ENCODE assay signal across 8 mouse cellular contexts in the genomic region with DNA sequence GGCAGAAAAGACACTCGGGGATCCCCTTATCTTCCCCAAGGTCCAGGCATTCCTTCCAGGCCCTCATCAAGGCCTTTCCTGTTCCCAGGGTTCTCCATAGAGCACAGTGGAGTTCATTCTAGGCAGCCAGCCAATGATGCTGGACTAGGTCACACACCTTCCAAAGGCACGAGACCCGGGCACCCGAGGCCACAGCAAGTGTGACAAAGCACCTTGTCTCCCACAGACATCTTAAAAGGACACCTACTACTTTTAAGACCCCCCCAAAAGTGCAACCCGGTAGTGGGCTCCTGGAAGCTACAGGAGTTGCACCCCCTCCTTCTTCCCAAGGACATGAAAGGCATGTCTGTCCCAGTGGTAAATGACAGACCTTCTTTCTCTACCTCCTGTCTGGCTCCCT. TPM values are rescaled to one million over a fixed set of nuclear protein-coding genes. Genes with fewer than 3 reads are reported as not detected.
DNase-seq lines count a peak whose midpoint lies in the region; ATAC-seq and TF ChIP-seq lines count a peak whose summit lies in the region.

No protein-coding gene starts in this region.

- peak overlapping the region; percentile 68 for H3K4me2 ChIP-seq in lung, embryonic 14.5 days
- H3K4me2 ChIP-seq in forebrain, embryonic 13.5 days: peak overlapping the region; percentile 70
- peak overlapping the region; percentile 62 for H3K4me2 ChIP-seq in midbrain, postnatal 0 days (ENCODE audit: low read depth, low read length, poor library complexity, severe bottlenecking)

- H3K9ac ChIP-seq in lung, embryonic 14.5 days: peak overlapping the region; percentile 62
- H3K9ac ChIP-seq in forebrain, embryonic 13.5 days: peak overlapping the region; percentile 75
- peak overlapping the region; percentile 65 for H3K9ac ChIP-seq in midbrain, postnatal 0 days (replicated peaks; ENCODE audit: low read length, poor library complexity, severe bottlenecking)

- TF ChIP-seq POLR2A in kidney, adult 2 months (IDR thresholded peaks at IDR 0.05; ENCODE audit: low read depth, low read length): no peak

- no peaks in the 10 kb centered on the region; the same call in 1 of the 2 replicates for H3K27me3 ChIP-seq in lung, embryonic 14.5 days (ENCODE audit: insufficient read depth, low read length)
- H3K27me3 ChIP-seq in forebrain, embryonic 13.5 days: peaks cover 7% of the 10 kb centered on the region; the same call in 1 of the 2 replicates
- H3K27me3 ChIP-seq in kidney, adult 2 months (replicated peaks; ENCODE audit: control insufficient read depth, insufficient read depth, low read length): no peaks in the 10 kb centered on the region
- no peaks in the 10 kb centered on the region for H3K27me3 ChIP-seq in midbrain, postnatal 0 days (ENCODE audit: insufficient read depth, low read length)

- no peak overlapping the region for H3K27ac ChIP-seq in lung, embryonic 14.5 days (ENCODE audit: low read depth)
- no peak overlapping the region for H3K27ac ChIP-seq in forebrain, embryonic 13.5 days
- peak overlapping the region; percentile 86 for H3K27ac ChIP-seq in kidney, adult 2 months (ENCODE audit: insufficient read depth, low read depth, low read length)
- H3K27ac ChIP-seq in midbrain, postnatal 0 days (ENCODE audit: low read depth, low read length): no peak overlapping the region

- H3K4me1 ChIP-seq in lung, embryonic 14.5 days (ENCODE audit: insufficient read depth): no peaks in the 10 kb centered on the region
- H3K4me1 ChIP-seq in forebrain, embryonic 13.5 days: peaks cover 12% of the 10 kb centered on the region
- H3K4me1 ChIP-seq in kidney, adult 2 months (ENCODE audit: control insufficient read depth, insufficient read depth, low read length): 0 out of 2 replicates have a peak, but pooled peaks cover 3% of the 10 kb centered on the region
- no peaks in the 10 kb centered on the region for H3K4me1 ChIP-seq in midbrain, postnatal 0 days (ENCODE audit: insufficient read depth, low read length)

- H3K9me3 ChIP-seq in lung, embryonic 14.5 days (ENCODE audit: low read depth, low read length): no peaks in the 10 kb centered on the region
- H3K9me3 ChIP-seq in forebrain, embryonic 13.5 days (replicated peaks): no peaks in the 10 kb centered on the region
- no peaks in the 10 kb centered on the region for H3K9me3 ChIP-seq in midbrain, postnatal 0 days (ENCODE audit: low read length)

- no peak for ATAC-seq in lung, embryonic 14.5 days (ENCODE audit: insufficient read depth)
- no peak for ATAC-seq in forebrain, embryonic 13.5 days
- ATAC-seq in midbrain, postnatal 0 days (ENCODE audit: low FRiP score): no peak

- H3K4me3 ChIP-seq in lung, embryonic 14.5 days (ENCODE audit: low read depth, low read length): peak overlapping the region; percentile 55
- peak overlapping the region; percentile 56 for H3K4me3 ChIP-seq in forebrain, embryonic 13.5 days
- peak overlapping the region; percentile 65 for H3K4me3 ChIP-seq in kidney, adult 2 months (ENCODE audit: insufficient read depth, low read depth, low read length)
- peak overlapping the region; percentile 57 for H3K4me3 ChIP-seq in midbrain, postnatal 0 days (ENCODE audit: low read depth, low read length)

- DNase-seq in lung, embryonic 14.5 days: peak; percentile 42
- DNase-seq in lung, postnatal 4 days: no peak
- peak; percentile 76 for DNase-seq in kidney, adult 2 months
- DNase-seq in midbrain, postnatal 0 days (ENCODE audit: low spot score): no peak
- no peak for DNase-seq in left cerebral cortex, adult 9 months (ENCODE audit: low spot score in 2 of 2)
- DNase-seq in right cerebral cortex, postnatal 4 days: no peak
- no peak for DNase-seq in layer of hippocampus, adult 18-20 months (ENCODE audit: low spot score in 2 of 2)

- 33% methylated on average over 5 of the region's 5 CpGs for WGBS in lung, embryonic 14.5 days
- WGBS in forebrain, embryonic 13.5 days: 18% methylated on average over 5 of the region's 5 CpGs
- WGBS in kidney, adult 2 months: 9% methylated on average over 5 of the region's 5 CpGs
- WGBS in midbrain, postnatal 0 days: 29% methylated on average over 5 of the region's 5 CpGs

- no peaks in the 10 kb centered on the region for H3K36me3 ChIP-seq in lung, embryonic 14.5 days (ENCODE audit: insufficient read depth)
- H3K36me3 ChIP-seq in forebrain, embryonic 13.5 days (ENCODE audit: poor library complexity, severe bottlenecking): no peaks in the 10 kb centered on the region
- no peaks in the 10 kb centered on the region for H3K36me3 ChIP-seq in kidney, adult 2 months (ENCODE audit: control insufficient read depth, insufficient read depth, low read length)
- H3K36me3 ChIP-seq in midbrain, postnatal 0 days (ENCODE audit: insufficient read depth, low read length): no peaks in the 10 kb centered on the region

- no peak for TF ChIP-seq CTCF in lung, embryonic 14.5 days (IDR thresholded peaks at IDR 0.05; ENCODE audit: low read depth)
- no peak for TF ChIP-seq CTCF in kidney, adult 2 months (conservative IDR thresholded peaks at IDR 0.05; ENCODE audit: insufficient read depth, insufficient read length, low read depth, low read length)
- TF ChIP-seq CTCF in midbrain, postnatal 0 days (IDR thresholded peaks at IDR 0.05): no peak

RNA-seq across cellular contexts. Expression of gene Nhs, which starts 1.4 kb away (rescaled TPM):
- polyA plus RNA-seq in lung, embryonic 14.5 days (2014; fragmentation: Nextera tagmentation; extraction: Ambion mirVana): 2.2 TPM in 2 replicates
- polyA plus RNA-seq in forebrain, embryonic 13.5 days (2015; fragmentation: Nextera tagmentation; extraction: Ambion mirVana): 2.1 and 2.5 TPM in 2 replicates
- polyA plus RNA-seq in kidney, adult 2 months (2012; rRNA removed): 3.7 and 4.6 TPM in 2 replicates
- total RNA-seq in midbrain, postnatal 0 days (2014; rRNA removed): 19.1 and 22.7 TPM in 2 replicates
- 3.4 and 4.3 TPM in 2 replicates for polyA plus RNA-seq in midbrain, postnatal 0 days (2015; fragmentation: Nextera tagmentation; extraction: Ambion mirVana)
- 1 to 10 TPM; 2.3 to 2.6 TPM for total RNA-seq in layer of hippocampus, adult 18-20 months (2021)

Comparison
In these comparisons a context has a peak if more than half of its experiments do, and no peak if none do; other contexts are left out.
1. DNase-seq: peak in lung, embryonic 14.5 days (single experiment) and kidney, adult 2 months (single experiment); none in lung, postnatal 4 days (0 of 2), midbrain, postnatal 0 days (single experiment), left cerebral cortex, adult 9 months (0 of 2), right cerebral cortex, postnatal 4 days (single experiment) and layer of hippocampus, adult 18-20 months (0 of 2).
2. Peak in every context shown above with its lines, with median percentiles within 50 percentile points of each other: H3K4me2 ChIP-seq, H3K4me3 ChIP-seq and H3K9ac ChIP-seq.